Mouse (Mus musculus): ENCODE results near the gene Stk40. TPM values are rescaled to one million over a fixed set of nuclear protein-coding genes. Genes with fewer than 3 reads are reported as not detected.

Stk40 gene
- polyA plus RNA-seq, 1 experiment, result 25.9 TPM

DNA sequence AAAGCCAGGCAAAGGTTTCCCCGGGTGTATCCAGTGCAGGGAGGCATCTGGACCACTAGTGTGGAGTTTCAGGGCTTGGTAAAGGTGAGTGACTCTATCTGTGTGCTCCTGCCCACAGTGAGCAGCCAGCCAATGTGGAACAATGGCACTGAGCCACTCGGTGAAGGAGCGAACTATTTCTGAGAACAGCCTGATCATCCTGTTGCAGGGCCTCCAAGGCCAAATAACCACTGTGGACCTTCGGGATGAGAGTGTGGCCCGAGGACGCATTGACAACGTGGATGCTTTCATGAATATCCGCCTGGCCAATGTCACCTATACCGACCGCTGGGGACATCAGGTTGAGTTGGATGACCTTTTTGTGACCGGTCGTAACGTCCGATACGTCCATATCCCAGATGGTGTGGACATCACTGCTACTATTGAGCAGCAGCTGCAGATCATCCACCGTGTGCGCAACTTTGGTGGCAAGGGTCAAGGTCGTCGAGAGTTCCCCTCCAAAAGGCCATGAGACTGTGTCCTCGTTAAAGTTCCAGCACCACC lies 6.0 kb upstream of the Stk40 start:
- Histone ChIP-seq H3K4me3 (peak overlapping the region; percentile 53), H3K36me3 (ENCODE audit: control insufficient read depth, insufficient read depth) (peaks cover 3% of the 10 kb centered on the region), H3K79me2 (ENCODE audit: control insufficient read depth, insufficient read depth) (peaks cover 25% of the 10 kb centered on the region), H3K27me3 (ENCODE audit: control insufficient read depth, insufficient read depth, insufficient read length) (no peaks in the 10 kb centered on the region), H3ac (ENCODE audit: control insufficient read depth, insufficient read length) (no peak overlapping the region), H3K4me2 (ENCODE audit: low read depth) (peak overlapping the region; percentile 81)
- TF ChIP-seq POLR2AphosphoS2 (IDR thresholded peaks at IDR 0.05; ENCODE audit: insufficient read length, low read depth), result no peak
- TF ChIP-seq TCF3 (IDR thresholded peaks at IDR 0.05; ENCODE audit: insufficient read length, low read depth), result no peak
- TF ChIP-seq MYOD1 (IDR thresholded peaks at IDR 0.05; ENCODE audit: control insufficient read depth in 1 of 3, insufficient read length in 2 of 3, low read depth in 2 of 3), result no peak
- no peak for TF ChIP-seq MYOG (IDR thresholded peaks at IDR 0.05; ENCODE audit: control insufficient read depth in 1 of 3, insufficient read depth in 1 of 3, insufficient read length in 2 of 3, low read depth in 2 of 3)
- TF ChIP-seq MAX (IDR thresholded peaks at IDR 0.05; ENCODE audit: low read depth), result no peak
- TF ChIP-seq CEBPB (IDR thresholded peaks at IDR 0.05; ENCODE audit: insufficient read depth, poor library complexity, severe bottlenecking), result no peak
- TF ChIP-seq USF1 (IDR thresholded peaks at IDR 0.05; ENCODE audit: low read depth), result no peak
- no peak for TF ChIP-seq POLR2A (IDR thresholded peaks at IDR 0.05; ENCODE audit: insufficient read length, low read depth)
- TF ChIP-seq TCF12 (IDR thresholded peaks at IDR 0.05; ENCODE audit: insufficient read depth, poor library complexity, severe bottlenecking), result no peak
- TF ChIP-seq SRF (IDR thresholded peaks at IDR 0.05; ENCODE audit: control insufficient read depth, insufficient read length, low read depth), result no peak
- no peak for TF ChIP-seq E2F4 (IDR thresholded peaks at IDR 0.05; ENCODE audit: insufficient read depth)

DNA sequence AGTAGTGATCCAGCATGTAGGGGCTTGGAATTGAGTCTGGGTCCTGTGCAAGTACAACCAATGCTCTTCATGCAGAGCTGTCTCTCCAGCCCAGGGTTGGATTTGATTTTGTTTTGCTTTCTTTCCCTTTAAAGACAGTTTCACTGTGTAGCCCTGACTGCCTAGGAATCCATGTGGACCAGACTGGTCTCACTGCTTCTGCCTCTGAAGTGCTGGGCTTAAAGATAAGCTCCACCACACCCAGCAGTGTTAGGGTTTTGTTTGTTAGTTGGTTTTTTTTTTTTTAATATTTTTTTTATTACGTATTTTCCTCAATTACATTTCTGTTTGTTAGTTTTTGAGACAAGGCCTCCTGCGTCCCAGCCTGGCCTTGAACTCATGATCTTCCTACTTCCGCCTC lies 4.4 kb upstream of the Stk40 start:
- H3K4me3 ChIP-seq, result no peak overlapping the region
- H3K4me2 ChIP-seq (ENCODE audit: low read depth), result no peak overlapping the region
- TF ChIP-seq TCF12 (IDR thresholded peaks at IDR 0.05; ENCODE audit: insufficient read depth, poor library complexity, severe bottlenecking), result no peak
- no peak for TF ChIP-seq MYOG (IDR thresholded peaks at IDR 0.05; ENCODE audit: control insufficient read depth in 1 of 3, insufficient read depth in 1 of 3, insufficient read length in 2 of 3, low read depth in 2 of 3)
- TF ChIP-seq E2F4 (IDR thresholded peaks at IDR 0.05; ENCODE audit: insufficient read depth), result no peak
- TF ChIP-seq POLR2AphosphoS2 (IDR thresholded peaks at IDR 0.05; ENCODE audit: insufficient read length, low read depth), result no peak
- TF ChIP-seq CEBPB (IDR thresholded peaks at IDR 0.05; ENCODE audit: insufficient read depth, poor library complexity, severe bottlenecking), result no peak
- TF ChIP-seq MAX (IDR thresholded peaks at IDR 0.05; ENCODE audit: low read depth), result no peak
- no peak for TF ChIP-seq MYOD1 (IDR thresholded peaks at IDR 0.05; ENCODE audit: control insufficient read depth in 1 of 3, insufficient read length in 2 of 3, low read depth in 2 of 3)
- no peak for TF ChIP-seq POLR2A (IDR thresholded peaks at IDR 0.05; ENCODE audit: insufficient read length, low read depth)
- TF ChIP-seq USF1 (IDR thresholded peaks at IDR 0.05; ENCODE audit: low read depth), result no peak
- TF ChIP-seq SRF (IDR thresholded peaks at IDR 0.05; ENCODE audit: control insufficient read depth, insufficient read length, low read depth), result no peak
- TF ChIP-seq REST (IDR thresholded peaks at IDR 0.05; ENCODE audit: insufficient read depth, insufficient read length), result no peak
- no peak for TF ChIP-seq TCF3 (IDR thresholded peaks at IDR 0.05; ENCODE audit: insufficient read length, low read depth)
- H3K27me3 ChIP-seq (ENCODE audit: control insufficient read depth, insufficient read depth, insufficient read length), result no peaks in the 10 kb centered on the region
- peaks cover 3% of the 10 kb centered on the region for H3K36me3 ChIP-seq (ENCODE audit: control insufficient read depth, insufficient read depth)
- H3K79me2 ChIP-seq (ENCODE audit: control insufficient read depth, insufficient read depth), result peaks cover 28% of the 10 kb centered on the region
- no peak overlapping the region for H3ac ChIP-seq (ENCODE audit: control insufficient read depth, insufficient read length)

DNA sequence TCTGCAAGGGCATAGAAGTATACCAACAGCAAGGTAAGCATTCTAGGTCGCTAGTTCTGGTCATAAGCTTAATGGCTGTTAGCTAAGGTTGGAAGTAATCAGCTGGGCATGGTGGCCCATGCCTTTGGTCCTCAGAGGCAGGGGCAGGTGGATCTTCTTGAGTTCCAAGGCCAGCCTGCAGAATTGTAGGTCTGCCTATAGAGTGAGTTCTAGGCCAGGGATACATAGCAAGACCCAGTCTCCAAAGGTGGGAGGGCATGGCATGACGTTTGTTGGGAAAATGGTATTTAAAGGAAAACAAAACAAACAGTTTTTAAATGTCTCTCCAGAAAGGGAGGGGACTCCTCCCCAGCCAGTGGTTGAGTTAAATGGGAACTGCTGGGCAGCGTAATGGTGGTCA lies 3.0 kb upstream of the Stk40 start:
- H3K79me2 ChIP-seq (ENCODE audit: control insufficient read depth, insufficient read depth), result peaks cover 42% of the 10 kb centered on the region
- TF ChIP-seq MAX (IDR thresholded peaks at IDR 0.05; ENCODE audit: low read depth), result no peak
- no peak for TF ChIP-seq TCF12 (IDR thresholded peaks at IDR 0.05; ENCODE audit: insufficient read depth, poor library complexity, severe bottlenecking)
- TF ChIP-seq E2F4 (IDR thresholded peaks at IDR 0.05; ENCODE audit: insufficient read depth), result no peak
- TF ChIP-seq REST (IDR thresholded peaks at IDR 0.05; ENCODE audit: insufficient read depth, insufficient read length), result no peak
- TF ChIP-seq CEBPB (IDR thresholded peaks at IDR 0.05; ENCODE audit: insufficient read depth, poor library complexity, severe bottlenecking), result no peak
- no peak for TF ChIP-seq POLR2A (IDR thresholded peaks at IDR 0.05; ENCODE audit: insufficient read length, low read depth)
- TF ChIP-seq USF1 (IDR thresholded peaks at IDR 0.05; ENCODE audit: low read depth), result no peak
- TF ChIP-seq TCF3 (IDR thresholded peaks at IDR 0.05; ENCODE audit: insufficient read length, low read depth), result no peak
- no peak for TF ChIP-seq SRF (IDR thresholded peaks at IDR 0.05; ENCODE audit: control insufficient read depth, insufficient read length, low read depth)
- no peak for TF ChIP-seq MYOD1 (IDR thresholded peaks at IDR 0.05; ENCODE audit: control insufficient read depth in 1 of 3, insufficient read length in 2 of 3, low read depth in 2 of 3)
- no peak for TF ChIP-seq POLR2AphosphoS2 (IDR thresholded peaks at IDR 0.05; ENCODE audit: insufficient read length, low read depth)
- no peak for TF ChIP-seq MYOG (IDR thresholded peaks at IDR 0.05; ENCODE audit: control insufficient read depth in 1 of 3, insufficient read depth in 1 of 3, insufficient read length in 2 of 3, low read depth in 2 of 3)

DNA sequence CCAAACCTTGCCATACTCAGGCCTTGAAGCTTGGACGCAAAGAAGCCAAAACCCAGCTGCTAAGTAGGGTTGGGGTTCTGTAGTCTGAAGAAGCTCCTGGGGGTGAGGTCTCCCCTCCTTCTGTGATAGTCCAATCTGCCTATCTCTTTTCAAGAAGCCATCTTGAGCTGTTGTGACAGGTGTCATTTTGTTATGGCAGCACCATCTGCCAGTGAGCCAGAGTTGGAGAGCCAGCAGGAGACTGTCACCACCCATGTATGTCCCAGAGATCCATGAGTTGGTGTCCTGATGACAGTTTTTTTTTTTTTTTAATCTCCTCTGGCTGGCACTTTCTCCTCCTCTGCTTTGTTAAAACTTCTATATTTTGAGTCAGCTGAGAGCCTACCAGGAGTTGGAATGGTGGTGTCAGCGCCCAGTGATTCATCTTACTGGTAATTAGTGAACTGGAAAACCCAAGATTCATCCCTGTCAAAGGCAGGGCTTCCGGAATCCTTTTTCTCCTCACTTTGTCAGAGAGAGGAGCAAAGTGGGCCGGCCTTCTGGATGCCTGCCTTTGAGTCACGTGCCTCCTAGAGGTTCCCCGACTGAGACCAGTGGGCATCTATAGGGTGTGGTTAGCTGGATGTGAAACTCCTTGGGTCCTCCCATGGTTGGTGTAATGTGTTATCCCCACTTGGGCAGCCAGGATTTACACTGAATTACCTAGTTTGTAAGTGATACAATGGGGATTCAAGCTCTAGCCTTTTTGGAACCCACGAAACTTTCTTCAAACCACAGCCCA lies 1.5 kb upstream of the Stk40 start:
- Histone ChIP-seq H3K27me3 (ENCODE audit: control insufficient read depth, insufficient read depth, insufficient read length) (no peaks in the 10 kb centered on the region), H3ac (ENCODE audit: control insufficient read depth, insufficient read length) (peak overlapping the region; percentile 17), H3K4me2 (ENCODE audit: low read depth) (peak overlapping the region; percentile 100), H3K36me3 (ENCODE audit: control insufficient read depth, insufficient read depth) (peaks cover 3% of the 10 kb centered on the region), H3K4me3 (peak overlapping the region; percentile 95), H3K79me2 (ENCODE audit: control insufficient read depth, insufficient read depth) (peaks cover 51% of the 10 kb centered on the region)
- no peak for TF ChIP-seq CEBPB (IDR thresholded peaks at IDR 0.05; ENCODE audit: insufficient read depth, poor library complexity, severe bottlenecking)
- peak; percentile 34 for TF ChIP-seq POLR2AphosphoS2 (IDR thresholded peaks at IDR 0.05; ENCODE audit: insufficient read length, low read depth)
- peak; percentile 96 for TF ChIP-seq USF1 (IDR thresholded peaks at IDR 0.05; ENCODE audit: low read depth)
- no peak for TF ChIP-seq TCF3 (IDR thresholded peaks at IDR 0.05; ENCODE audit: insufficient read length, low read depth)
- peak; percentile 27 for TF ChIP-seq POLR2A (IDR thresholded peaks at IDR 0.05; ENCODE audit: insufficient read length, low read depth)
- peak; percentile 56 to 85 (median 61) for TF ChIP-seq MYOD1 (IDR thresholded peaks at IDR 0.05; ENCODE audit: control insufficient read depth in 1 of 3, insufficient read length in 2 of 3, low read depth in 2 of 3)

More for the DNA sequence above, 3.0 kb upstream of the Stk40 start:
- peaks cover 3% of the 10 kb centered on the region for H3K36me3 ChIP-seq (ENCODE audit: control insufficient read depth, insufficient read depth)
- no peak overlapping the region for H3K4me3 ChIP-seq
- no peak overlapping the region for H3K4me2 ChIP-seq (ENCODE audit: low read depth)
- no peak overlapping the region for H3ac ChIP-seq (ENCODE audit: control insufficient read depth, insufficient read length)
- H3K27me3 ChIP-seq (ENCODE audit: control insufficient read depth, insufficient read depth, insufficient read length), result no peaks in the 10 kb centered on the region
